Mouse (Mus musculus) neural tube, embryonic 15.5 days (tissue): Measurements from ENCODE around the gene Gpc1. TPM values are rescaled to one million over a fixed set of nuclear protein-coding genes. Genes with fewer than 3 reads are reported as not detected.

Experiments
- ATAC-seq: fragments of 200-750 bp; cut with Nextera tagmentation; 2 replicates; pipeline ENCODE4 v1.8.0; 2017; ENCODE audit warnings: mild to moderate bottlenecking, moderate TSS enrichment, moderate library complexity; ENCODE audit not compliant: low FRiP score
- H3K27ac ChIP-seq: fragments of 300-500 bp; sonication (generic); replicated peaks from 2 replicates; pipeline ENCODE4 v1.5.1; 2015; ENCODE audit warnings: mild to moderate bottlenecking, inconsistent platforms
- H3K27me3 ChIP-seq: fragments of 300-500 bp; sonication (generic); replicated peaks from 2 replicates; pipeline ENCODE4 v1.6.1; 2015; ENCODE audit warnings: inconsistent platforms
- H3K36me3 ChIP-seq: fragments of 300-500 bp; sonication (generic); 2 replicates; pipeline ENCODE4 v1.6.1; 2015; ENCODE audit warnings: inconsistent platforms
- H3K4me1 ChIP-seq: fragments of 300-500 bp; sonication (generic); 2 replicates; pipeline ENCODE4 v1.6.1; 2015; ENCODE audit warnings: inconsistent platforms
- H3K4me2 ChIP-seq: fragments of 300-500 bp; sonication (generic); 2 replicates; pipeline ENCODE4 v1.6.1; 2015; ENCODE audit warnings: inconsistent platforms, mild to moderate bottlenecking, moderate library complexity
- H3K4me3 ChIP-seq: fragments of 300-500 bp; sonication (generic); replicated peaks from 2 replicates; pipeline ENCODE4 v1.5.1; 2015; ENCODE audit warnings: mild to moderate bottlenecking, inconsistent platforms
- H3K9ac ChIP-seq: fragments of 300-500 bp; sonication (generic); replicated peaks from 2 replicates; pipeline ENCODE4 v1.6.1; 2015; ENCODE audit warnings: mild to moderate bottlenecking, inconsistent platforms
- H3K9me3 ChIP-seq: fragments of 300-500 bp; sonication (generic); replicated peaks from 2 replicates; pipeline ENCODE4 v1.6.1; 2016; ENCODE audit warnings: inconsistent platforms
- whole genome bisulfite sequencing: fragments of 180-500 bp; shearing (Covaris S2); methylation state at CpG from one replicate; pipeline ENCODE4 v1.1.7; 2015; ENCODE audit warnings: mixed read lengths; 5-methylcytosine and 5-hydroxymethylcytosine counted together
- polyA plus RNA-seq: library from polyadenylated mRNA; unstranded; fragments of >200 nt; fragmentation: Nextera tagmentation; extraction: Ambion mirVana; gene quantifications from 2 replicates; pipeline ENCODE4 v1.2.1, GENCODE M21; 2015

Gene Gpc1
- polyA plus RNA-seq, 1 experiment from 2014 or later, result 63.1 TPM

GRCm38 (mm10) chr1:92892791-92893190 lies 61.3 kb downstream of the Gpc1 start:
- Histone ChIP-seq H3K4me2 (no peak overlapping the region), H3K9ac (no peak overlapping the region), H3K4me3 (no peak overlapping the region), H3K27me3 (no peaks in the 10 kb centered on the region), H3K36me3 (no peaks in the 10 kb centered on the region), H3K27ac (no peak overlapping the region), H3K4me1 (no peaks in the 10 kb centered on the region), H3K9me3 (no peaks in the 10 kb centered on the region)
- no peak for ATAC-seq
- 75% methylated on average over 3 of the region's 3 CpGs for WGBS

- Histone ChIP-seq H3K27ac (no peak overlapping the region), H3K9ac (no peak overlapping the region), H3K4me1 (no peaks in the 10 kb centered on the region), H3K4me3 (no peak overlapping the region), H3K27me3 (no peaks in the 10 kb centered on the region), H3K4me2 (no peak overlapping the region), H3K36me3 (no peaks in the 10 kb centered on the region), H3K9me3 (no peaks in the 10 kb centered on the region)
- WGBS, result 81% methylated on average over 3 of the region's 3 CpGs
- no peak for ATAC-seq
Observed at GRCm38 (mm10) chr1:92893896-92894295, 62.5 kb downstream of the Gpc1 start.

GRCm38 (mm10) chr1:92895089-92895488 lies 63.6 kb downstream of the Gpc1 start:
- no peak overlapping the region for H3K4me2 ChIP-seq
- 15% methylated on average over 3 of the region's 3 CpGs for WGBS
- no peak overlapping the region for H3K9ac ChIP-seq
- no peak overlapping the region for H3K4me3 ChIP-seq
- H3K27me3 ChIP-seq, result no peaks in the 10 kb centered on the region
- H3K27ac ChIP-seq, result no peak overlapping the region
- no peaks in the 10 kb centered on the region for H3K36me3 ChIP-seq
- H3K9me3 ChIP-seq, result no peaks in the 10 kb centered on the region
- no peaks in the 10 kb centered on the region for H3K4me1 ChIP-seq
- peak; percentile 77 for ATAC-seq

- Histone ChIP-seq H3K27ac (peak within 1 kb of the TSS; percentile 41; the same call in 1 of the 2 replicates), H3K4me3 (peak within 1 kb of the TSS; percentile 19), H3K9ac (no peak within 1 kb of the TSS), H3K36me3 (no peaks in the 10 kb centered on the region), H3K4me1 (peaks cover 22% of the 10 kb centered on the region), H3K9me3 (no peaks in the 10 kb centered on the region), H3K4me2 (peak within 1 kb of the TSS; percentile 54), H3K27me3 (0 out of 2 replicates have a peak, but pooled peaks cover 5% of the 10 kb centered on the region)
- WGBS, result under 1% methylated on average over 15 of the region's 15 CpGs
- peak; percentile 21 for ATAC-seq
Observed at GRCm38 (mm10) chr1:92902786-92903185, 71.3 kb downstream of the Gpc1 start, which contains the start of gene Ankmy1. Ankmy1 (minus strand) TSS chr1:92902906.

- H3K27me3 ChIP-seq, result 0 out of 2 replicates have a peak, but pooled peaks cover 5% of the 10 kb centered on the region
- H3K4me2 ChIP-seq, result no peak overlapping the region
- ATAC-seq, result no peak
- H3K9ac ChIP-seq, result no peak overlapping the region
- H3K36me3 ChIP-seq, result no peaks in the 10 kb centered on the region
- H3K4me3 ChIP-seq, result no peak overlapping the region
- peaks cover 27% of the 10 kb centered on the region for H3K4me1 ChIP-seq
- no peak overlapping the region for H3K27ac ChIP-seq
- H3K9me3 ChIP-seq, result no peaks in the 10 kb centered on the region
- WGBS, result 79% methylated on average over 4 of the region's 4 CpGs
Observed at GRCm38 (mm10) chr1:92903627-92904026, 72.2 kb downstream of the Gpc1 start.

- no peak overlapping the region for H3K4me3 ChIP-seq
- peaks cover 41% of the 10 kb centered on the region for H3K4me1 ChIP-seq
- no peak for ATAC-seq
- WGBS, result 95% methylated on average over 2 of the region's 2 CpGs
- H3K27me3 ChIP-seq, result 0 out of 2 replicates have a peak, but pooled peaks cover 5% of the 10 kb centered on the region
- H3K36me3 ChIP-seq, result no peaks in the 10 kb centered on the region
- no peak overlapping the region for H3K9ac ChIP-seq
- H3K4me2 ChIP-seq, result no peak overlapping the region; the same call in 1 of the 2 replicates
- H3K9me3 ChIP-seq, result no peaks in the 10 kb centered on the region
- H3K27ac ChIP-seq, result no peak overlapping the region
Observed at GRCm38 (mm10) chr1:92905703-92906310, 74.4 kb downstream of the Gpc1 start.

GRCm38 (mm10) chr1:92906779-92907631 lies 75.6 kb downstream of the Gpc1 start, which contains the start of gene Dusp28:
Dusp28 (plus strand) TSS chr1:92906981.
- peak; percentile 92 for ATAC-seq
- H3K27me3 ChIP-seq, result 0 out of 2 replicates have a peak, but pooled peaks cover under 1% of the 10 kb centered on the region
- peak within 1 kb of the TSS; percentile 84 for H3K4me2 ChIP-seq
- peak within 1 kb of the TSS; percentile 92 for H3K27ac ChIP-seq
- peaks cover 47% of the 10 kb centered on the region for H3K4me1 ChIP-seq
- no peaks in the 10 kb centered on the region for H3K36me3 ChIP-seq
- under 1% methylated on average over 81 of the region's 81 CpGs for WGBS
- peak within 1 kb of the TSS; percentile 67 for H3K9ac ChIP-seq
- H3K9me3 ChIP-seq, result no peaks in the 10 kb centered on the region
- peak within 1 kb of the TSS; percentile 73 for H3K4me3 ChIP-seq

GRCm38 (mm10) chr1:92907632-92908360 lies 76.4 kb downstream of the Gpc1 start:
- ATAC-seq, result no peak
- Histone ChIP-seq H3K4me3 (peak overlapping the region; percentile 73), H3K9me3 (no peaks in the 10 kb centered on the region), H3K9ac (peak overlapping the region; percentile 67), H3K4me2 (peak overlapping the region; percentile 84), H3K27me3 (no peaks in the 10 kb centered on the region), H3K4me1 (peaks cover 50% of the 10 kb centered on the region), H3K36me3 (no peaks in the 10 kb centered on the region), H3K27ac (peak overlapping the region; percentile 92)
- 42% methylated on average over 20 of the region's 20 CpGs for WGBS

- Histone ChIP-seq H3K27ac (no peak overlapping the region), H3K4me1 (peaks cover 53% of the 10 kb centered on the region), H3K27me3 (no peaks in the 10 kb centered on the region), H3K9ac (no peak overlapping the region), H3K4me3 (0 out of 2 replicates have a peak overlapping the region, but pooled peaks have one; percentile 73), H3K4me2 (no peak overlapping the region), H3K36me3 (no peaks in the 10 kb centered on the region), H3K9me3 (no peaks in the 10 kb centered on the region)
- no peak for ATAC-seq
- 97% methylated on average over 3 of the region's 3 CpGs for WGBS
Observed at GRCm38 (mm10) chr1:92908664-92909063, 77.2 kb downstream of the Gpc1 start.

GRCm38 (mm10) chr1:92909068-92909467 lies 77.6 kb downstream of the Gpc1 start:
- Histone ChIP-seq H3K27me3 (no peaks in the 10 kb centered on the region), H3K9me3 (no peaks in the 10 kb centered on the region), H3K36me3 (peaks cover 3% of the 10 kb centered on the region; the same call in 1 of the 2 replicates), H3K4me2 (no peak overlapping the region), H3K9ac (no peak overlapping the region), H3K27ac (no peak overlapping the region), H3K4me1 (peaks cover 57% of the 10 kb centered on the region), H3K4me3 (no peak overlapping the region)
- 63% methylated on average over 4 of the region's 4 CpGs for WGBS
- no peak for ATAC-seq
